Mouse (Mus musculus): ENCODE results near the gene Ankrd6. TPM values are rescaled to one million over a fixed set of nuclear protein-coding genes. Genes with fewer than 3 reads are reported as not detected.

The Ankrd6 gene
- total and polyA plus RNA-seq, 3 experiments = 1.1 to 1.8 TPM; not detected in 1

DNA sequence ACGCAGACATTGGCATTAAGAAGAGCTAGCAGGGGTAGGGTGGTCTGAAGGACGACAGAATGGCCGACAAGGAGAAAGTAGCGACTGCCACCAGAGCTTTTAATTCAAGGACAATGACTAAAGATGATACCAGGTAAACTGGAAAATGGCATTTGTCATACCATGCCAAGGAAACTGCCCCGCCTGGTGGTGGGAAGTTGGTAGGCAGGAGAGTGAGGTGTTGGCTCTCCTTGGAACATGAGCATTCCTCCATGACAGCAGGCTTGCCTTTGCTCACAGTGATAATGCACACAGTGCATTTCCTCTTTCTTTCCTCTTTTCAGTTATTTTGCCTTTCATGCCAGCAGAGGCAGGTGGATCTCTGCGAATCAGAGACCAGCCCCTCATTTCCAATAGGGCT is 83.2 kb downstream of the Ankrd6 start:
- H3K9ac ChIP-seq (ENCODE audit: control insufficient read depth, low read depth, low read length, poor library complexity, severe bottlenecking) = no peak overlapping the region
- peaks cover 4 to 30% of the 10 kb centered on the region in 2 experiments for H3K4me1 ChIP-seq (ENCODE audit: control insufficient read depth in 1 of 2, insufficient read depth in 2 of 2, low read length in 2 of 2)
- TF ChIP-seq MYB (IDR thresholded peaks at IDR 0.05; ENCODE audit: low read depth, low read length) (no peak), GATA1 (IDR thresholded peaks at IDR 0.05; ENCODE audit: low read depth, low read length) (no peak), SMC3 (IDR thresholded peaks at IDR 0.05; ENCODE audit: low read depth, low read length) (peak; percentile 45), ZMIZ1 (IDR thresholded peaks at IDR 0.05; ENCODE audit: low read depth, low read length) (no peak), HCFC1 (IDR thresholded peaks at IDR 0.05; ENCODE audit: low read depth, low read length) (no peak), MAX (IDR thresholded peaks at IDR 0.05; ENCODE audit: low read length) (no peak), RAD21 (IDR thresholded peaks at IDR 0.05; ENCODE audit: low read depth, low read length) (peak; percentile 11; the same call in 1 of the 2 replicates), MEF2A (IDR thresholded peaks at IDR 0.05; ENCODE audit: extremely low read depth, insufficient replicate concordance, low read depth, low read length, poor library complexity, severe bottlenecking) (no peak), SIN3A (IDR thresholded peaks at IDR 0.05; ENCODE audit: low read length) (no peak), MYC (IDR thresholded peaks at IDR 0.05; ENCODE audit: low read depth, low read length) (0 out of 2 replicates have a peak, but pooled peaks have one; percentile 19), CTCF (IDR thresholded peaks at IDR 0.05 in 2 of 3, conservative IDR thresholded peaks at IDR 0.05 in 1 of 3; ENCODE audit: control insufficient read depth in 1 of 3, insufficient read depth in 1 of 3, low read depth in 2 of 3, low read length in 3 of 3, poor library complexity in 1 of 3, severe bottlenecking in 1 of 3) (peak; percentile 57 to 61 (median 58)), JUND (IDR thresholded peaks at IDR 0.05; ENCODE audit: low read depth, low read length) (no peak), TAL1 (IDR thresholded peaks at IDR 0.05; ENCODE audit: low read length) (no peak), GABPA (IDR thresholded peaks at IDR 0.05; ENCODE audit: low read depth, low read length) (no peak)
- peak; percentile 54 for DNase-seq (ENCODE audit: low read depth, low spot score)
- no peaks in the 10 kb centered on the region for H3K27me3 ChIP-seq (ENCODE audit: control insufficient read depth in 1 of 2, insufficient read depth in 2 of 2, low read length in 2 of 2)
- peaks cover 0 to 12% of the 10 kb centered on the region in 2 experiments; a peak in 2 of 4 replicates for H3K36me3 ChIP-seq (ENCODE audit: control insufficient read depth in 1 of 2, insufficient read depth in 2 of 2, low read length in 2 of 2)
- H3K4me3 ChIP-seq (ENCODE audit: control insufficient read depth in 1 of 2, insufficient read depth in 1 of 2, low read depth in 2 of 2, low read length in 2 of 2) = no peak overlapping the region
- no peak overlapping the region for H3K27ac ChIP-seq (ENCODE audit: control insufficient read depth, low read depth, low read length)
- H3K9me3 ChIP-seq (replicated peaks; ENCODE audit: insufficient read depth, low read length) = no peaks in the 10 kb centered on the region
- H3K79me2 ChIP-seq (ENCODE audit: control insufficient read depth, insufficient read depth, low read length, poor library complexity) = no peaks in the 10 kb centered on the region

DNA sequence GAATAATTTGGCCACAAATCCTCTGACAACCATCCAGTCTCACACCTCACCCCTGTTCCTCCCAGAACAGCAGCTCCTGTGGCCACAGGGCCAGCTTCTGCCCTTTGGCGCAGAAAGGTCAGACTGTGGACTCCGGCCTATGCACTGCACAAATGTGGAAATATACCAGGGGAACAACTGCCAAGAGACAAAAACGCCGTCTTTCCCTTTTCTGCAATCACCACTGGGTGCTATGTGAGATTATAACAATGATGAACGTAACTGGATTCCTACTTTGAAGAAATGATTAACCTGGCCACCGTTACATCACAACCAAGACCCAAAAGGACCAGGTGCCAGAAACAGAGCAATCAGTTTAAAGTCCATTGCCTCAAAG is 85.8 kb downstream of the Ankrd6 start:
- Histone ChIP-seq H3K27me3 (ENCODE audit: control insufficient read depth in 1 of 2, insufficient read depth in 2 of 2, low read length in 2 of 2) (no peaks in the 10 kb centered on the region), H3K79me2 (ENCODE audit: control insufficient read depth, insufficient read depth, low read length, poor library complexity) (no peaks in the 10 kb centered on the region; the same call in 1 of the 2 replicates), H3K36me3 (ENCODE audit: control insufficient read depth in 1 of 2, insufficient read depth in 2 of 2, low read length in 2 of 2) (peaks cover 0 to 17% of the 10 kb centered on the region in 2 experiments; a peak in 2 of 4 replicates), H3K4me1 (ENCODE audit: control insufficient read depth in 1 of 2, insufficient read depth in 2 of 2, low read length in 2 of 2) (peaks cover 11 to 41% of the 10 kb centered on the region in 2 experiments), H3K9ac (ENCODE audit: control insufficient read depth, low read depth, low read length, poor library complexity, severe bottlenecking) (no peak overlapping the region), H3K27ac (ENCODE audit: control insufficient read depth, low read depth, low read length) (no peak overlapping the region), H3K9me3 (replicated peaks; ENCODE audit: insufficient read depth, low read length) (no peaks in the 10 kb centered on the region), H3K4me3 (ENCODE audit: control insufficient read depth in 1 of 2, insufficient read depth in 1 of 2, low read depth in 2 of 2, low read length in 2 of 2) (no peak overlapping the region)
- DNase-seq (ENCODE audit: low read depth, low spot score) = no peak
- TF ChIP-seq JUND (IDR thresholded peaks at IDR 0.05; ENCODE audit: low read depth, low read length) = no peak
- TF ChIP-seq ELF1 (IDR thresholded peaks at IDR 0.05; ENCODE audit: low read depth, low read length) = no peak
- TF ChIP-seq RCOR1 (IDR thresholded peaks at IDR 0.05; ENCODE audit: low read depth, low read length) = no peak
- no peak for TF ChIP-seq MXI1 (IDR thresholded peaks at IDR 0.05; ENCODE audit: low read depth, low read length)
- TF ChIP-seq ZKSCAN1 (IDR thresholded peaks at IDR 0.05; ENCODE audit: low read depth, low read length) = no peak
- TF ChIP-seq TCF12 (IDR thresholded peaks at IDR 0.05; ENCODE audit: low read depth, low read length) = no peak
- TF ChIP-seq NRF1 (IDR thresholded peaks at IDR 0.05; ENCODE audit: insufficient read depth, low read depth, low read length, poor library complexity, severe bottlenecking) = no peak
- no peak for TF ChIP-seq ETS1 (IDR thresholded peaks at IDR 0.05; ENCODE audit: low read depth, low read length)
- no peak for TF ChIP-seq POLR2AphosphoS5 (IDR thresholded peaks at IDR 0.05; ENCODE audit: borderline replicate concordance, low read depth, low read length)
- TF ChIP-seq USF1 (IDR thresholded peaks at IDR 0.05; ENCODE audit: low read depth, low read length) = no peak
- no peak for TF ChIP-seq SIN3A (IDR thresholded peaks at IDR 0.05; ENCODE audit: low read length)
- TF ChIP-seq MAX (IDR thresholded peaks at IDR 0.05; ENCODE audit: low read length) = no peak
- TF ChIP-seq NELFE (IDR thresholded peaks at IDR 0.05; ENCODE audit: low read depth, low read length) = no peak
- no peak for TF ChIP-seq POLR2A (IDR thresholded peaks at IDR 0.05; ENCODE audit: control insufficient read depth in 1 of 2, insufficient read depth in 1 of 2, low read depth in 1 of 2, low read length in 2 of 2, poor library complexity in 1 of 2)
- TF ChIP-seq ZMIZ1 (IDR thresholded peaks at IDR 0.05; ENCODE audit: low read depth, low read length) = no peak
- TF ChIP-seq KAT2A (conservative IDR thresholded peaks at IDR 0.05; ENCODE audit: low read depth, low read length) = no peak
- TF ChIP-seq E2F4 (IDR thresholded peaks at IDR 0.05; ENCODE audit: borderline replicate concordance, low read depth, low read length) = no peak
- TF ChIP-seq MEF2A (IDR thresholded peaks at IDR 0.05; ENCODE audit: extremely low read depth, insufficient replicate concordance, low read depth, low read length, poor library complexity, severe bottlenecking) = no peak
